Mouse (Mus musculus): ENCODE measurements at regions not wholly inside any gene's neighbourhood (a gene's known extent, or its start where the extent isn't known, plus 50 kb on each side); places are given as distances from the start of the nearest gene placed in this dataset.

- ATAC-seq: no peak
- H3K27ac ChIP-seq: no peak overlapping the region
- no peak overlapping the region for H3K9ac ChIP-seq
- 78% methylated on average over 2 of the region's 2 CpGs for WGBS
- no peaks in the 10 kb centered on the region for H3K4me1 ChIP-seq
- no peaks in the 10 kb centered on the region for H3K36me3 ChIP-seq (ENCODE audit: poor library complexity, severe bottlenecking)
- H3K4me2 ChIP-seq: no peak overlapping the region
- no peak overlapping the region for H3K4me3 ChIP-seq
- H3K27me3 ChIP-seq: no peaks in the 10 kb centered on the region
- H3K9me3 ChIP-seq (replicated peaks): no peaks in the 10 kb centered on the region
These were observed 241.6 kb upstream of the Tnp1 start for GRCm38 (mm10) chr1:73257263-73257662.

GRCm38 (mm10) chr1:73251911-73252356 is 236.2 kb upstream of the Tnp1 start:
- H3K4me2 ChIP-seq: no peak overlapping the region
- no peaks in the 10 kb centered on the region for H3K9me3 ChIP-seq (replicated peaks)
- H3K36me3 ChIP-seq (ENCODE audit: poor library complexity, severe bottlenecking): no peaks in the 10 kb centered on the region
- no peak for ATAC-seq
- H3K4me1 ChIP-seq: no peaks in the 10 kb centered on the region
- no peak overlapping the region for H3K9ac ChIP-seq
- H3K27me3 ChIP-seq: no peaks in the 10 kb centered on the region
- 65% methylated on average over 12 of the region's 12 CpGs for WGBS
- H3K4me3 ChIP-seq: no peak overlapping the region
- no peak overlapping the region for H3K27ac ChIP-seq

GRCm38 (mm10) chr1:73244016-73244415 is 228.3 kb upstream of the Tnp1 start:
- Histone ChIP-seq H3K27ac (no peak overlapping the region), H3K27me3 (no peaks in the 10 kb centered on the region), H3K36me3 (ENCODE audit: poor library complexity, severe bottlenecking) (no peaks in the 10 kb centered on the region), H3K9me3 (replicated peaks) (no peaks in the 10 kb centered on the region), H3K4me3 (no peak overlapping the region), H3K9ac (no peak overlapping the region), H3K4me2 (no peak overlapping the region), H3K4me1 (no peaks in the 10 kb centered on the region)
- WGBS: 89% methylated on average over 2 of the region's 2 CpGs
- ATAC-seq: no peak

- no peak for ATAC-seq
- Histone ChIP-seq H3K36me3 (ENCODE audit: poor library complexity, severe bottlenecking) (no peaks in the 10 kb centered on the region), H3K4me2 (no peak overlapping the region), H3K27ac (no peak overlapping the region), H3K9ac (no peak overlapping the region), H3K4me3 (no peak overlapping the region), H3K4me1 (no peaks in the 10 kb centered on the region), H3K9me3 (replicated peaks) (no peaks in the 10 kb centered on the region), H3K27me3 (no peaks in the 10 kb centered on the region)
- WGBS: 91% methylated on average over 9 of the region's 9 CpGs
These were observed 226.6 kb upstream of the Tnp1 start for GRCm38 (mm10) chr1:73242290-73242689.

- Histone ChIP-seq H3K9me3 (replicated peaks) (no peaks in the 10 kb centered on the region), H3K9ac (no peak overlapping the region), H3K27me3 (no peaks in the 10 kb centered on the region), H3K27ac (no peak overlapping the region), H3K4me3 (no peak overlapping the region), H3K4me1 (no peaks in the 10 kb centered on the region), H3K4me2 (no peak overlapping the region), H3K36me3 (ENCODE audit: poor library complexity, severe bottlenecking) (no peaks in the 10 kb centered on the region)
- 74% methylated on average over 3 of the region's 3 CpGs for WGBS
- ATAC-seq: no peak
These were observed 221.2 kb upstream of the Tnp1 start for GRCm38 (mm10) chr1:73236867-73237266.

- Histone ChIP-seq H3K27ac (no peak overlapping the region), H3K9me3 (replicated peaks) (peaks cover 4% of the 10 kb centered on the region; the same call in 1 of the 2 replicates), H3K9ac (no peak overlapping the region), H3K36me3 (ENCODE audit: poor library complexity, severe bottlenecking) (no peaks in the 10 kb centered on the region), H3K4me3 (no peak overlapping the region), H3K27me3 (no peaks in the 10 kb centered on the region), H3K4me2 (no peak overlapping the region), H3K4me1 (no peaks in the 10 kb centered on the region)
- no peak for ATAC-seq
These were observed 217.9 kb upstream of the Tnp1 start for GRCm38 (mm10) chr1:73233636-73234035.

- no peak for ATAC-seq
- Histone ChIP-seq H3K27ac (no peak overlapping the region), H3K9me3 (replicated peaks) (peaks cover 6% of the 10 kb centered on the region; the same call in 1 of the 2 replicates), H3K4me1 (no peaks in the 10 kb centered on the region), H3K9ac (no peak overlapping the region), H3K4me3 (no peak overlapping the region), H3K27me3 (no peaks in the 10 kb centered on the region), H3K36me3 (ENCODE audit: poor library complexity, severe bottlenecking) (no peaks in the 10 kb centered on the region), H3K4me2 (no peak overlapping the region)
- 83% methylated on average over 3 of the region's 3 CpGs for WGBS
These were observed 217.3 kb upstream of the Tnp1 start for GRCm38 (mm10) chr1:73233041-73233440.

GRCm38 (mm10) chr1:73230611-73231010 is 214.9 kb upstream of the Tnp1 start:
- 81% methylated on average over 1 of the region's 1 CpGs for WGBS

GRCm38 (mm10) chr1:73227246-73227645 is 211.5 kb upstream of the Tnp1 start:
- no peak overlapping the region for H3K4me3 ChIP-seq
- 0 out of 2 replicates have a peak, but pooled peaks cover 6% of the 10 kb centered on the region for H3K4me1 ChIP-seq
- no peaks in the 10 kb centered on the region for H3K36me3 ChIP-seq (ENCODE audit: poor library complexity, severe bottlenecking)
- ATAC-seq: no peak
- peaks cover 9% of the 10 kb centered on the region; the same call in 1 of the 2 replicates for H3K9me3 ChIP-seq (replicated peaks)
- H3K4me2 ChIP-seq: no peak overlapping the region
- WGBS: 95% methylated on average over 8 of the region's 8 CpGs
- no peak overlapping the region for H3K27ac ChIP-seq
- H3K9ac ChIP-seq: no peak overlapping the region
- H3K27me3 ChIP-seq: no peaks in the 10 kb centered on the region

More at GRCm38 (mm10) chr1:73230611-73231010, 214.9 kb upstream of the Tnp1 start:
- H3K4me3 ChIP-seq: no peak overlapping the region
- no peak overlapping the region for H3K4me2 ChIP-seq
- H3K36me3 ChIP-seq (ENCODE audit: poor library complexity, severe bottlenecking): no peaks in the 10 kb centered on the region
- H3K27me3 ChIP-seq: no peaks in the 10 kb centered on the region
- H3K9me3 ChIP-seq (replicated peaks): peaks cover 9% of the 10 kb centered on the region; the same call in 1 of the 2 replicates
- ATAC-seq: no peak
- H3K9ac ChIP-seq: no peak overlapping the region
- H3K4me1 ChIP-seq: no peaks in the 10 kb centered on the region
- no peak overlapping the region for H3K27ac ChIP-seq

- no peaks in the 10 kb centered on the region for H3K9me3 ChIP-seq (replicated peaks)
- H3K36me3 ChIP-seq (ENCODE audit: poor library complexity, severe bottlenecking): no peaks in the 10 kb centered on the region
- no peak overlapping the region for H3K27ac ChIP-seq
- H3K9ac ChIP-seq: no peak overlapping the region
- H3K27me3 ChIP-seq: no peaks in the 10 kb centered on the region
- H3K4me1 ChIP-seq: 0 out of 2 replicates have a peak, but pooled peaks cover 6% of the 10 kb centered on the region
- ATAC-seq: no peak
- H3K4me2 ChIP-seq: no peak overlapping the region
- 49% methylated on average over 2 of the region's 2 CpGs for WGBS
- no peak overlapping the region for H3K4me3 ChIP-seq
These were observed 206.2 kb upstream of the Tnp1 start for GRCm38 (mm10) chr1:73221863-73222262.

GRCm38 (mm10) chr1:73214305-73214946 is 198.7 kb upstream of the Tnp1 start:
- no peak for ATAC-seq
- 89% methylated on average over 5 of the region's 5 CpGs for WGBS

GRCm38 (mm10) chr1:73207421-73207820 is 191.7 kb upstream of the Tnp1 start:
- no peak for ATAC-seq
- Histone ChIP-seq H3K27ac (no peak overlapping the region), H3K4me1 (no peaks in the 10 kb centered on the region), H3K4me2 (no peak overlapping the region), H3K4me3 (no peak overlapping the region), H3K27me3 (no peaks in the 10 kb centered on the region), H3K9me3 (replicated peaks) (no peaks in the 10 kb centered on the region), H3K9ac (no peak overlapping the region), H3K36me3 (ENCODE audit: poor library complexity, severe bottlenecking) (no peaks in the 10 kb centered on the region)
- WGBS: 86% methylated on average over 8 of the region's 8 CpGs

More at GRCm38 (mm10) chr1:73214305-73214946, 198.7 kb upstream of the Tnp1 start:
- H3K9me3 ChIP-seq (replicated peaks): no peaks in the 10 kb centered on the region
- H3K4me2 ChIP-seq: no peak overlapping the region
- H3K4me3 ChIP-seq: no peak overlapping the region
- H3K27me3 ChIP-seq: no peaks in the 10 kb centered on the region
- H3K4me1 ChIP-seq: no peaks in the 10 kb centered on the region
- no peak overlapping the region for H3K9ac ChIP-seq
- no peak overlapping the region for H3K27ac ChIP-seq
- no peaks in the 10 kb centered on the region for H3K36me3 ChIP-seq (ENCODE audit: poor library complexity, severe bottlenecking)

GRCm38 (mm10) chr1:73205788-73206187 is 190.1 kb upstream of the Tnp1 start:
- Histone ChIP-seq H3K4me2 (no peak overlapping the region), H3K4me1 (no peaks in the 10 kb centered on the region), H3K9ac (no peak overlapping the region), H3K27ac (no peak overlapping the region), H3K9me3 (replicated peaks) (no peaks in the 10 kb centered on the region), H3K27me3 (no peaks in the 10 kb centered on the region), H3K36me3 (ENCODE audit: poor library complexity, severe bottlenecking) (no peaks in the 10 kb centered on the region), H3K4me3 (no peak overlapping the region)
- ATAC-seq: no peak
- WGBS: 84% methylated on average over 1 of the region's 1 CpGs

Measured in forebrain, embryonic 13.5 days (tissue).